Mouse (Mus musculus): Measurements from ENCODE around the gene Trmu.

- TF ChIP-seq GATA1 (IDR thresholded peaks at IDR 0.05; ENCODE audit: low read length), result no peak
- TF ChIP-seq TAL1 (IDR thresholded peaks at IDR 0.05; ENCODE audit: low read length), result no peak
These were observed 20.1 kb upstream of the Trmu start for GRCm38 (mm10) chr15:85858980-85859489.

Data from erythroblast, embryonic 14.5 days (primary cell).